Mouse (Mus musculus): Measurements from ENCODE around the gene Kcnma1. TPM values are rescaled to one million over a fixed set of nuclear protein-coding genes. Genes with fewer than 3 reads are reported as not detected.

Kcnma1 gene
- polyA plus RNA-seq, 1 experiment from 2014 or later = 0.42 TPM

DNA sequence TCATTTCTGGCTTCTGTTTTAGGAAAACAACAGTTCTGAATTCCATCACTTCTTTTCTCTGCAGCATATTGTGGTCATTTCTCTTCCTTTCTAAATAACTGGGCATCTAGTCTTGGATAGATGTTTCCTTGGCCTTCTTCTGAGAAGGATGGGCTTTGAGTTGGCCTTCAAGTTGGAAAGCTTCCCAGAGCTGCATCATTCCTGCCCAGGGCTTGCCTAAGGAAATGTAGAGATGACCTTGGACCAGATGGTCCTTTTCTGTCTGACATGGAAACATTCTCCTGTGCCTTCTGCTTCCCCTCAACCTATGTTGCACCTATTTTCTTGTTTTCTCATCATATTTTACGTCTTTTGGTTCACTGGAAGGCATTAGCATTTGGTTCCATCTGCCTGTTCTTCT, 444.0 kb downstream of the Kcnma1 start:
- Histone ChIP-seq H3K4me2 (no peak overlapping the region), H3K4me3 (no peak overlapping the region)
- ATAC-seq (ENCODE audit: insufficient number of reproducible peaks, low FRiP score) = no peak

DNA sequence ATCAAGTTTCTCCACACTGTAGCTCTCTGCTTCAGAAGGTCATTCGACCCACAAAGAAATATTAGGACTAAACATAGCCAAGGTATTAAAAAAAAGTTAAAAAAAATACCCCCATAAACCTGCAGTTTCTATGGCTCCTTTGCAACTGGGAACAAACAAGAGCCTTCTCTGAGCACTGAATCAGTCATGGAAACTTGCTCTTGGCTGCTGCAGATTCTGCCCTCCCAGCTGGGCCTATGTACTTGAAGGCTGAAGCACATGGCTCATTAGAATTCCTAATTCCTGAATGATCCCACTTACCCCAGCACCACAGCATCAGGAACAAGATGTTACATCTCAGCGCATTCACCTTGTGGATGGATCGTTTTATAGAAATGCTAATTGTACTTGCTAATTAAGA, 448.4 kb downstream of the Kcnma1 start:
- no peak for ATAC-seq (ENCODE audit: insufficient number of reproducible peaks, low FRiP score)
- H3K4me2 ChIP-seq = no peak overlapping the region
- no peak overlapping the region for H3K4me3 ChIP-seq
- H3K36me3 ChIP-seq = no peaks in the 10 kb centered on the region
- WGBS = 83% methylated on average over 3 of the region's 3 CpGs
- H3K9me3 ChIP-seq (replicated peaks) = no peaks in the 10 kb centered on the region
- no peaks in the 10 kb centered on the region for H3K4me1 ChIP-seq (replicated peaks)
- H3K27ac ChIP-seq (ENCODE audit: poor library complexity, severe bottlenecking) = no peak overlapping the region
- H3K9ac ChIP-seq = no peak overlapping the region
- peaks cover 14% of the 10 kb centered on the region; the same call in 1 of the 2 replicates for H3K27me3 ChIP-seq (replicated peaks)

More for the DNA sequence above, 444.0 kb downstream of the Kcnma1 start:
- H3K36me3 ChIP-seq = no peaks in the 10 kb centered on the region
- peaks cover 19% of the 10 kb centered on the region; the same call in 1 of the 2 replicates for H3K27me3 ChIP-seq (replicated peaks)
- no peaks in the 10 kb centered on the region for H3K4me1 ChIP-seq (replicated peaks)
- 66% methylated on average over 1 of the region's 1 CpGs for WGBS
- no peak overlapping the region for H3K27ac ChIP-seq (ENCODE audit: poor library complexity, severe bottlenecking)
- no peaks in the 10 kb centered on the region for H3K9me3 ChIP-seq (replicated peaks)
- no peak overlapping the region for H3K9ac ChIP-seq

GRCm38 (mm10) chr14:23564474-23564873, 449.8 kb downstream of the Kcnma1 start:
- WGBS = 80% methylated on average over 7 of the region's 7 CpGs
- Histone ChIP-seq H3K36me3 (no peaks in the 10 kb centered on the region), H3K4me1 (replicated peaks) (no peaks in the 10 kb centered on the region), H3K4me3 (no peak overlapping the region), H3K9me3 (replicated peaks) (no peaks in the 10 kb centered on the region), H3K27me3 (replicated peaks) (peaks cover 12% of the 10 kb centered on the region; the same call in 1 of the 2 replicates), H3K9ac (no peak overlapping the region), H3K27ac (ENCODE audit: poor library complexity, severe bottlenecking) (no peak overlapping the region), H3K4me2 (no peak overlapping the region)
- no peak for ATAC-seq (ENCODE audit: insufficient number of reproducible peaks, low FRiP score)

GRCm38 (mm10) chr14:23563180-23563579, 451.1 kb downstream of the Kcnma1 start:
- Histone ChIP-seq H3K9ac (no peak overlapping the region), H3K4me1 (replicated peaks) (no peaks in the 10 kb centered on the region), H3K27me3 (replicated peaks) (0 out of 2 replicates have a peak, but pooled peaks cover 9% of the 10 kb centered on the region), H3K4me2 (no peak overlapping the region), H3K27ac (ENCODE audit: poor library complexity, severe bottlenecking) (no peak overlapping the region), H3K36me3 (no peaks in the 10 kb centered on the region), H3K4me3 (no peak overlapping the region), H3K9me3 (replicated peaks) (no peaks in the 10 kb centered on the region)
- WGBS = 59% methylated on average over 2 of the region's 2 CpGs
- no peak for ATAC-seq (ENCODE audit: insufficient number of reproducible peaks, low FRiP score)

- 80% methylated on average over 2 of the region's 2 CpGs for WGBS
Measured at GRCm38 (mm10) chr14:23555647-23556046, 458.6 kb downstream of the Kcnma1 start.

DNA sequence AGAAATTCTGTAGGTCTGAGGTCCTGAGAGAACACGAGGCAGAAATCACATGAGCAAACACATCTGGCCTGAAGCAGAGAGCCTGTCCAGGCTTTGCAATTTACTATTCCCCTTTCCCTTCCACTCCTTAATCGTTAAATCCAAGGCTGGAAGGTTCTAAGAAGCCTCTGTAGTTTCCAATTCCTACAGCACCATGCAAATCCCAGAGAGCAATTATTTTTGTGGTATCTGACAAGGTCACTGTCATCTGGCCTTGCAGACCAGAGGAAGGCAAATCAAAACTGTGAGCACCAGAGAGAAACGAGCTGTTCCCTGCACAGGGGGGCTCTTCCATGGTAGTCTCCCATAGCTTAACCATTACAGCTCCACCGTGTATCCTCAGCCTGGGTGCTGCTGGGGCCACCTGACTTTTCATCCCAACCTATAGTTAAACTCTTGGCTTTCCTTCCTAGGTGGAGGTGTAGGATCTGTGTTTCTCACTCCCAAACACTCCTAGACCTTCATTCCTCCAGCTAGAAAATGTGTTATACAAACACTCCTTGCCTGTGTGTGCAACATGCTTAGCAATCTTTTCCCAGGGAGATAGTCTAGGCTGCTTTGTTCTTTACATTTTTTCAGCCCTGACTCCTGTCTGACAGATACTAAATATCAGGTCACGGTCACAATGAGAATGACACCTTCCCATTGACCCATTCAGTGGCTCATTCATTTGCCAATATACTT, 461.9 kb downstream of the Kcnma1 start:
- H3K27ac ChIP-seq (ENCODE audit: poor library complexity, severe bottlenecking) = no peak overlapping the region
- H3K4me3 ChIP-seq = no peak overlapping the region
- 56% methylated on average over 5 of the region's 5 CpGs for WGBS
- no peak overlapping the region for H3K4me2 ChIP-seq
- H3K36me3 ChIP-seq = no peaks in the 10 kb centered on the region
- H3K9me3 ChIP-seq (replicated peaks) = no peaks in the 10 kb centered on the region
- no peaks in the 10 kb centered on the region for H3K4me1 ChIP-seq (replicated peaks)
- no peaks in the 10 kb centered on the region for H3K27me3 ChIP-seq (replicated peaks)
- no peak overlapping the region for H3K9ac ChIP-seq
- ATAC-seq (ENCODE audit: insufficient number of reproducible peaks, low FRiP score) = no peak

More at GRCm38 (mm10) chr14:23555647-23556046, 458.6 kb downstream of the Kcnma1 start:
- H3K27me3 ChIP-seq (replicated peaks) = no peaks in the 10 kb centered on the region
- no peaks in the 10 kb centered on the region for H3K9me3 ChIP-seq (replicated peaks)
- no peak overlapping the region for H3K4me2 ChIP-seq
- H3K4me3 ChIP-seq = no peak overlapping the region
- no peaks in the 10 kb centered on the region for H3K4me1 ChIP-seq (replicated peaks)
- H3K36me3 ChIP-seq = no peaks in the 10 kb centered on the region
- no peak overlapping the region for H3K9ac ChIP-seq
- ATAC-seq (ENCODE audit: insufficient number of reproducible peaks, low FRiP score) = no peak
- H3K27ac ChIP-seq (ENCODE audit: poor library complexity, severe bottlenecking) = no peak overlapping the region

- Histone ChIP-seq H3K36me3 (no peaks in the 10 kb centered on the region), H3K27me3 (replicated peaks) (no peaks in the 10 kb centered on the region), H3K27ac (ENCODE audit: poor library complexity, severe bottlenecking) (no peak overlapping the region), H3K9me3 (replicated peaks) (no peaks in the 10 kb centered on the region), H3K4me3 (no peak overlapping the region), H3K4me1 (replicated peaks) (no peaks in the 10 kb centered on the region), H3K9ac (no peak overlapping the region), H3K4me2 (no peak overlapping the region)
- WGBS = 80% methylated on average over 3 of the region's 3 CpGs
- no peak for ATAC-seq (ENCODE audit: insufficient number of reproducible peaks, low FRiP score)
Measured at GRCm38 (mm10) chr14:23550467-23550866, 463.8 kb downstream of the Kcnma1 start.

GRCm38 (mm10) chr14:23542131-23542530, 472.2 kb downstream of the Kcnma1 start:
- Histone ChIP-seq H3K27me3 (replicated peaks) (no peaks in the 10 kb centered on the region), H3K27ac (ENCODE audit: poor library complexity, severe bottlenecking) (no peak overlapping the region), H3K36me3 (no peaks in the 10 kb centered on the region), H3K9ac (no peak overlapping the region), H3K9me3 (replicated peaks) (peaks cover 8% of the 10 kb centered on the region), H3K4me3 (no peak overlapping the region), H3K4me1 (replicated peaks) (no peaks in the 10 kb centered on the region), H3K4me2 (no peak overlapping the region)
- ATAC-seq (ENCODE audit: insufficient number of reproducible peaks, low FRiP score) = no peak
- WGBS = 69% methylated on average over 6 of the region's 6 CpGs

DNA sequence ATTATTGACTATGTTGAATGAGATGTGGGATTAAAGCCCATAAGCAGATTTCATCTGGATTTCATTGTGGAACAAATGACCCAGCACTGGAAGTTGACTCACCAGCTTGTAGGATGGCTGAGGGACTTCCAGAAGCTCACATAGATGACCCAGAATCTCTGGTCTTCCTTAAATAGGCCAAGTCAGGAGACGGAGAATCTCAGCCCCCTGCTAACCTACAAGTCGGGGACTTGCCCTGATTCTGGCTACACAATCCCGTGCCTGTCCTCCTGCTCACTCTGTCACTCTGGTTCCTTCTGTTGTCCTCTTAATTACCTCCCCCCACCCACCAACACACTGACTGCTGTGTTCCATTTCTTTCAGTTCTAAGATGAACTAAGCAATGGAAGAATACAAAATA, 474.7 kb downstream of the Kcnma1 start:
- H3K4me3 ChIP-seq = no peak overlapping the region
- no peaks in the 10 kb centered on the region for H3K4me1 ChIP-seq (replicated peaks)
- no peaks in the 10 kb centered on the region for H3K36me3 ChIP-seq
- WGBS = 87% methylated on average over 3 of the region's 3 CpGs
- H3K9me3 ChIP-seq (replicated peaks) = peaks cover 10% of the 10 kb centered on the region
- no peak overlapping the region for H3K4me2 ChIP-seq
- H3K9ac ChIP-seq = no peak overlapping the region
- no peak overlapping the region for H3K27ac ChIP-seq (ENCODE audit: poor library complexity, severe bottlenecking)
- no peaks in the 10 kb centered on the region for H3K27me3 ChIP-seq (replicated peaks)
- ATAC-seq (ENCODE audit: insufficient number of reproducible peaks, low FRiP score) = no peak

DNA sequence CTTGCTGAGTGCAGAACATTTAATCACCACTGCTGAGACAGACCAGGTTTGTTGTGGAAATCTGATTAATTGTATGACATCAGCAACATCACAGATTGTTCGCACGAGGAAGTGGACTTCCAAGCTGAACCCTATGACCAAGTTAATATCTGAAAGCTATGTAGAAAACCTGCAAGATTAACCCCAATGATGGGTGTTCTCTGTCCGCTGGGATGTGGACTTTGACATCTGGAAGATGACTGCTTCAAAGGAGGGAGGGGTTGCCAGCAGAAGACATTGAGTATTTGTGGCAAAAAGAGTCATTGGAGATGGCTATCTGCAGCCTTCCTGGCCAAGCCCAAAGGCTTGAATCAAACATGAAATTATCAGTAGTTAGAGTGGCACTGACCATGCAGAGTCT, 480.9 kb downstream of the Kcnma1 start:
- Histone ChIP-seq H3K27ac (ENCODE audit: poor library complexity, severe bottlenecking) (no peak overlapping the region), H3K27me3 (replicated peaks) (0 out of 2 replicates have a peak, but pooled peaks cover 5% of the 10 kb centered on the region), H3K4me1 (replicated peaks) (no peaks in the 10 kb centered on the region), H3K4me2 (no peak overlapping the region), H3K36me3 (no peaks in the 10 kb centered on the region), H3K9ac (no peak overlapping the region), H3K9me3 (replicated peaks) (peaks cover 6% of the 10 kb centered on the region), H3K4me3 (no peak overlapping the region)
- ATAC-seq (ENCODE audit: insufficient number of reproducible peaks, low FRiP score) = no peak
- WGBS = 76% methylated on average over 3 of the region's 3 CpGs

GRCm38 (mm10) chr14:23531735-23532525, 482.4 kb downstream of the Kcnma1 start:
- Histone ChIP-seq H3K36me3 (no peaks in the 10 kb centered on the region), H3K4me3 (no peak overlapping the region), H3K27me3 (replicated peaks) (0 out of 2 replicates have a peak, but pooled peaks cover 5% of the 10 kb centered on the region), H3K27ac (ENCODE audit: poor library complexity, severe bottlenecking) (no peak overlapping the region), H3K4me1 (replicated peaks) (no peaks in the 10 kb centered on the region), H3K9ac (no peak overlapping the region), H3K4me2 (no peak overlapping the region), H3K9me3 (replicated peaks) (peaks cover 6% of the 10 kb centered on the region)
- 68% methylated on average over 8 of the region's 8 CpGs for WGBS
- no peak for ATAC-seq (ENCODE audit: insufficient number of reproducible peaks, low FRiP score)
